ENCODE assay signal across 8 mouse cellular contexts in genomic region chr8:105170041-105170380, GRCm38 (mm10). TPM values are rescaled to one million over a fixed set of nuclear protein-coding genes. Genes with fewer than 3 reads are reported as not detected.
DNase-seq lines count a peak whose midpoint lies in the region; ATAC-seq and TF ChIP-seq lines count a peak whose summit lies in the region.

No protein-coding gene starts in this region.

- H3K4me1 ChIP-seq in lung, embryonic 15.5 days, result peaks cover 23% of the 10 kb centered on the region
- peaks cover 35% of the 10 kb centered on the region for H3K4me1 ChIP-seq in forebrain, embryonic 10.5 days
- peaks cover 20% of the 10 kb centered on the region for H3K4me1 ChIP-seq in limb, embryonic 14.5 days (ENCODE audit: control insufficient read depth, insufficient read depth, low read length)

- no peaks in the 10 kb centered on the region for H3K27me3 ChIP-seq in lung, embryonic 15.5 days
- no peaks in the 10 kb centered on the region for H3K27me3 ChIP-seq in forebrain, embryonic 10.5 days (ENCODE audit: poor library complexity, severe bottlenecking)
- no peaks in the 10 kb centered on the region for H3K27me3 ChIP-seq in limb, embryonic 14.5 days (ENCODE audit: control insufficient read depth, insufficient read depth, low read length)

- DNase-seq in lung, postnatal 10 days, result no peak
- DNase-seq in forebrain, embryonic 10.5 days (ENCODE audit: extremely low spot score, low spot score), result no peak
- DNase-seq in limb, embryonic 14.5 days (ENCODE audit: low spot score), result no peak
- DNase-seq in ovary, postnatal 10 days (ENCODE audit: low spot score), result no peak
- no peak for DNase-seq in layer of hippocampus, adult 9-10 months (ENCODE audit: low spot score)

- H3K4me3 ChIP-seq in lung, embryonic 15.5 days, result peak overlapping the region; percentile 83
- peak overlapping the region; percentile 93 for H3K4me3 ChIP-seq in forebrain, embryonic 10.5 days
- H3K4me3 ChIP-seq in limb, embryonic 14.5 days (replicated peaks; ENCODE audit: low read length), result peak overlapping the region; percentile 95

- peak overlapping the region; percentile 33 for H3K9ac ChIP-seq in lung, embryonic 15.5 days
- peak overlapping the region; percentile 98 for H3K9ac ChIP-seq in limb, embryonic 14.5 days (ENCODE audit: low read depth, low read length, severe bottlenecking)

- under 1% methylated on average over 5 of the region's 5 CpGs for WGBS in lung, embryonic 15.5 days
- WGBS in forebrain, embryonic 10.5 days, result 2% methylated on average over 5 of the region's 5 CpGs
- WGBS in limb, embryonic 14.5 days, result under 1% methylated on average over 5 of the region's 5 CpGs

- peak overlapping the region; percentile 63 for H3K4me2 ChIP-seq in lung, embryonic 15.5 days
- peak overlapping the region; percentile 58 for H3K4me2 ChIP-seq in limb, embryonic 14.5 days (replicated peaks; ENCODE audit: low read depth, low read length, severe bottlenecking)

- no peak; the same call in 1 of the 2 replicates for ATAC-seq in lung, embryonic 15.5 days (ENCODE audit: borderline replicate concordance, extremely low read depth, low FRiP score, low TSS enrichment)
- no peak for ATAC-seq in limb, embryonic 14.5 days (ENCODE audit: low FRiP score, low read depth)
- 0 out of 2 replicates have a peak, but pooled peaks have one; percentile 13 for ATAC-seq in neutrophil, adult 5-6 weeks (ENCODE audit: extremely low read depth, insufficient number of reproducible peaks, low FRiP score, poor library complexity, severe bottlenecking)
- ATAC-seq in cerebellum, adult (ENCODE audit: insufficient number of reproducible peaks, low FRiP score, low TSS enrichment), result no peak

- 0 out of 2 replicates have a peak, but pooled peaks cover 4% of the 10 kb centered on the region for H3K36me3 ChIP-seq in lung, embryonic 15.5 days
- H3K36me3 ChIP-seq in forebrain, embryonic 10.5 days (replicated peaks), result peaks cover 15% of the 10 kb centered on the region
- peaks cover 8% of the 10 kb centered on the region for H3K36me3 ChIP-seq in limb, embryonic 14.5 days (ENCODE audit: control insufficient read depth, insufficient read depth, low read length)

- H3K27ac ChIP-seq in lung, embryonic 15.5 days, result peak overlapping the region; percentile 99
- H3K27ac ChIP-seq in forebrain, embryonic 10.5 days, result peak overlapping the region; percentile 99
- peak overlapping the region; percentile 99 for H3K27ac ChIP-seq in limb, embryonic 14.5 days (replicated peaks; ENCODE audit: low read depth, low read length)

- H3K9me3 ChIP-seq in lung, embryonic 15.5 days, result no peaks in the 10 kb centered on the region
- H3K9me3 ChIP-seq in forebrain, embryonic 10.5 days, result no peaks in the 10 kb centered on the region
- no peaks in the 10 kb centered on the region for H3K9me3 ChIP-seq in limb, embryonic 14.5 days (ENCODE audit: control insufficient read depth, low read length)

- no peak for TF ChIP-seq POLR2A in limb, embryonic 14.5 days (IDR thresholded peaks at IDR 0.05; ENCODE audit: borderline replicate concordance, extremely low read depth, insufficient read depth, insufficient read length)

RNA-seq across cellular contexts. Expression of gene Cbfb, which starts 0.5 kb away (rescaled TPM):
- polyA plus RNA-seq in lung, embryonic 15.5 days (2015; fragmentation: Nextera tagmentation; extraction: Ambion mirVana), result 62.9 and 63.3 TPM in 2 replicates
- polyA plus RNA-seq in forebrain, embryonic 10.5 days (2016; fragmentation: Nextera tagmentation; extraction: Ambion mirVana), result 51.8 and 52.1 TPM in 2 replicates
- 75.2 and 82.4 TPM in 2 replicates for polyA plus RNA-seq in limb, embryonic 14.5 days (2012; rRNA removed)
- polyA plus RNA-seq in limb, embryonic 14.5 days (2014; fragmentation: Nextera tagmentation; extraction: Ambion mirVana), result 101 and 119 TPM in 2 replicates
- 130 and 135 TPM in 2 replicates for total RNA-seq in neutrophil, adult 5-6 weeks (2017)

RNA-seq across cellular contexts. Expression of gene Ces4a, which starts 38.4 kb away (rescaled TPM):
- not detected in 2 replicates for polyA plus RNA-seq in lung, embryonic 15.5 days (2015; fragmentation: Nextera tagmentation; extraction: Ambion mirVana)
- not detected in 2 replicates for polyA plus RNA-seq in forebrain, embryonic 10.5 days (2016; fragmentation: Nextera tagmentation; extraction: Ambion mirVana)
- polyA plus RNA-seq in limb, embryonic 14.5 days (2012; rRNA removed), result 0.05 TPM in 1 of 2 replicates, not detected in the other
- polyA plus RNA-seq in limb, embryonic 14.5 days (2014; fragmentation: Nextera tagmentation; extraction: Ambion mirVana), result not detected in 2 replicates
- not detected in 2 replicates for total RNA-seq in neutrophil, adult 5-6 weeks (2017)

RNA-seq across cellular contexts. Expression of gene D230025D16Rik, which starts 54.9 kb away (rescaled TPM):
- 38.2 and 38.8 TPM in 2 replicates for polyA plus RNA-seq in lung, embryonic 15.5 days (2015; fragmentation: Nextera tagmentation; extraction: Ambion mirVana)
- 23.0 and 24.4 TPM in 2 replicates for polyA plus RNA-seq in forebrain, embryonic 10.5 days (2016; fragmentation: Nextera tagmentation; extraction: Ambion mirVana)
- 30.1 and 32.8 TPM in 2 replicates for polyA plus RNA-seq in limb, embryonic 14.5 days (2012; rRNA removed)
- polyA plus RNA-seq in limb, embryonic 14.5 days (2014; fragmentation: Nextera tagmentation; extraction: Ambion mirVana), result 27.3 and 31.5 TPM in 2 replicates
- 28.0 and 29.0 TPM in 2 replicates for total RNA-seq in neutrophil, adult 5-6 weeks (2017)
